Mouse (Mus musculus): ENCODE measurements around the gene Calr3. TPM values are rescaled to one million over a fixed set of nuclear protein-coding genes. Genes with fewer than 3 reads are reported as not detected.
A peak's percentile ranks its signal among the peaks of the same experiment; 100 is the strongest.

Gene Calr3
- total RNA-seq, 2 experiments from 2014 or later = 0.86 to 1.2 TPM

DNA sequence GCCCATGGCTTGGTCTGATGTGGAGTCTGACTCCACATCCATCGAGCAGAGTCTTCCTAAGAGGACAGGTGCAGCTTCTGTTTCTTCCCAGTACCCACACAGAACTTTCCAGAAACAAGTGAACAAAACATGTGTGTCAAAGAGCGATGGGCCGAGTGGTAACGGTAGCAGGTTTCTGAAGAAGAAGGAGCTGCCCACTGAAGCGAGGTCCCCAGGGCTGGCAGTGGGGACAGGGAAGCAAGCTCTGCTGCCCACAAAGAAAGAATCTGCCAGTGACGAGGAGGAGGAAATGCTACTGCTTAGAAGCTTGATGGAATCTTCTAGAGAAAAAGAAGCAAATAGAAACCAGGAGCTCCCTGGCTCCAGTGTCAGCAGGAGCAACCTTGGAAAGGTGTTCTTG, 1.4 kb upstream of the Calr3 start:
- intact Hi-C loops (cut with DNase I) = no loop called here
- no peak for DNase-seq (ENCODE audit: low spot score in 2 of 2)

DNA sequence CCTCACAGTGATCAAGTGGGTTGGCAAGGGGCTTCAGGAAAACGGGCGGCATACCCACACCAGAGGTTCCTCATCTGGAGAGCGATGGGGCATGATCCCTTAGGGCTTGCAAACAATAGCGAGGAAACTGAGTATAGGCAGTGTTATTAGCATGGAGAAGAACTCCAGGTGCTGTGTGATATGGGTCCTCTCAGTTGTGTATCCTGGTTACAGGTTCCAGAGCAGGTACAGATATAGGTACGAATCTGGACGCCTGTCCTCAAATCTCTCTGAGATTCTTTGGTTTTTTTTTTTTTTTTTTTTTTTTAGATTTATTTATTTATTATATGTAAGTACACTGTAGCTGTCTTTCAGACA, 302 bp upstream of the Calr3 start:
- no peak for DNase-seq (ENCODE audit: low spot score in 2 of 2)
- intact Hi-C loops (cut with DNase I) = no loop called here

DNA sequence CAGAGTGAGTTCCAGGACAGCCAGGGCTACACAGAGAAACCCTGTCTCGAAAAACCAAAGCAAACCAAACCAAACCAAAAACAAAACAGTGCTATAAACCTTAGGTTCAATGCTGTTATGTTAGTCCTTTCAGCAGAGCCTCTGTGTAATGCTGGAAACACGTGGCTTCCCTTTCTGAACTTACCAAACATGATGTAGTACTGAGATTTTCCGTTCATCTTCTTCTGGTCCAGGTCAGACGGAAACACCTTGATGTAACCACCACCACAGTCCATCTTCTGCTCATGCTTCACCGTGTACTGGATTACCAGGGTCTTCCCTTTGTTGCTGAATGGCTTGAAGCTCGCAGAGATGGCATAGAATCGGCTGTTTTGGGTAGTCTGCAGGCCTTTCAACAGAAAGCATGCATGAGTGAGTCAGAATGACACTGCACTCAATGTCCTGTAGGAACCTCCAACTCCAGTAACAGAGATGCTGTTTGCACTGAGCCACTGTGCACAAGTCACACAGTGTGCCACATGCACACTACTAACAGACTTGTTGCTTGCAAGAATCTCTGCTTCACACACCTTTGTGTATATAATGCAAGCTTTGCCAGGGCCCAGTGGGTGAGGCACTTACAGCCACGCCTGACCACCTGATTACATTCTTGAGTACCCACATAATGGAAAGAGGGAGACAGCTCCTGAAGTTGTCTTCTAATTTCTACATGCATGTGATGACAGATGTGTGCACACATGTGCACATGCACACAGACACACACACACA, 5.2 kb downstream of the Calr3 start:
- intact Hi-C loops (cut with DNase I) = no loop called here
- no peak for DNase-seq (ENCODE audit: low spot score in 2 of 2)

DNA sequence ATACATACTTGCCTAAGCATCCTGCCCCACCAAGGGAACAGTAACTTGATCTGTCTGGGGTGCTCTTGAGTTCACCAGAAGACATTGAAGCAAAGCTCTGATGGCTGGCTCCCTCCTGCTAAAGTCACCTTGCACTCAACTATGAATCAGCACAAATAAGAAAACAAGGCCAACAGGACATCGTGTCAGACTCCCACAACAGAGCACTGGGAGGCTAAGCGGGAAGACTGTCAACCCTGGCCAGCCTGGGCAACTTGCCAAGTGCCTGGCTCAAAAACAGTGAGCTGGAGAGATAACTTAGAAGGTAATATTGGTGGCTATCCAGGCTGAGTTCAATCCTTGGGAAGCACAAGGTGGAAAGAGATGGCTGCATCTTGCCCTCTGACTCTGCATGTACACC, 8.7 kb downstream of the Calr3 start:
- DNase-seq (ENCODE audit: low spot score in 2 of 2) = no peak
- intact Hi-C loops (cut with DNase I) = no loop called here

DNA sequence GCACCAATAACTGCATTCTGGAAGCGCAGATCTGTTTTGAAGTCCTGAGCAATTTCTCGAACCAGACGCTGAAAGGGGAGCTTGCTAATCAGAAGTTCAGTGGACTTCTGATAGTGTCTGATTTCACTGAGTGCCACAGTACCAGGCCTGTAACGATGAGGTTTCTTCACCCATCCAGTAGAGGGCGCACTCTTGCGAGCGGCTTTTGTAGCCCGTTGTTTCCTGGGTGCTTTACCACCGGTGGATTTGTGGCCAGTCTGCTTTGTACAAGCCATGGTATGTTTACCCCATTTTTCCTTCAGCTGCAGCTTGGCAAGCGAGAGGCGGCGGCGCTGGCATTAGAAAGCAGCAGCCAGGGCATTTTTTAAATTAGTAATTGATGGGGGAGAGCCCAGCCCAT, 14.0 kb downstream of the Calr3 start:
- intact Hi-C loops (cut with DNase I) = no loop called here

DNA sequence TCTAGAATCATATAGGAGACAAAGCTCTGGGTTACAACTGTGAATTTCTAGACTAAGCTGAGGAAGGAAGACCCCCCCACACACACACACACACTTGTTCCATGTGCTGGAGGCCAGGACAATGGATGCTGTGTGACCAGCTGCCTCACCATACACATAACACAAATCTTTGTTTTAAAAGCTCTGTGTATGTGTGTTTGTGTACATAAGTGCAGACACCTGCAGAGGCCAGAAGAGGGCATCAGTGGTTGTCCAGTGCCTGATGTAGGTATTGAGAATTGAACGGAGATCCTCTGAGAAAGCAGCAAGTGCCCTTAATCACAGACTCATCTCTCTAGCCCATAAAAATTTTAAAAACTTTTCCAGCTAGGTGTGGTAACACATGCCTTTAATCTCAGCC, 20.7 kb downstream of the Calr3 start:
- no peak for DNase-seq (ENCODE audit: low spot score in 2 of 2)
- intact Hi-C loops (cut with DNase I) = no loop called here

More for the DNA sequence above, 14.0 kb downstream of the Calr3 start:
- no peak for DNase-seq (ENCODE audit: low spot score in 2 of 2)

DNA sequence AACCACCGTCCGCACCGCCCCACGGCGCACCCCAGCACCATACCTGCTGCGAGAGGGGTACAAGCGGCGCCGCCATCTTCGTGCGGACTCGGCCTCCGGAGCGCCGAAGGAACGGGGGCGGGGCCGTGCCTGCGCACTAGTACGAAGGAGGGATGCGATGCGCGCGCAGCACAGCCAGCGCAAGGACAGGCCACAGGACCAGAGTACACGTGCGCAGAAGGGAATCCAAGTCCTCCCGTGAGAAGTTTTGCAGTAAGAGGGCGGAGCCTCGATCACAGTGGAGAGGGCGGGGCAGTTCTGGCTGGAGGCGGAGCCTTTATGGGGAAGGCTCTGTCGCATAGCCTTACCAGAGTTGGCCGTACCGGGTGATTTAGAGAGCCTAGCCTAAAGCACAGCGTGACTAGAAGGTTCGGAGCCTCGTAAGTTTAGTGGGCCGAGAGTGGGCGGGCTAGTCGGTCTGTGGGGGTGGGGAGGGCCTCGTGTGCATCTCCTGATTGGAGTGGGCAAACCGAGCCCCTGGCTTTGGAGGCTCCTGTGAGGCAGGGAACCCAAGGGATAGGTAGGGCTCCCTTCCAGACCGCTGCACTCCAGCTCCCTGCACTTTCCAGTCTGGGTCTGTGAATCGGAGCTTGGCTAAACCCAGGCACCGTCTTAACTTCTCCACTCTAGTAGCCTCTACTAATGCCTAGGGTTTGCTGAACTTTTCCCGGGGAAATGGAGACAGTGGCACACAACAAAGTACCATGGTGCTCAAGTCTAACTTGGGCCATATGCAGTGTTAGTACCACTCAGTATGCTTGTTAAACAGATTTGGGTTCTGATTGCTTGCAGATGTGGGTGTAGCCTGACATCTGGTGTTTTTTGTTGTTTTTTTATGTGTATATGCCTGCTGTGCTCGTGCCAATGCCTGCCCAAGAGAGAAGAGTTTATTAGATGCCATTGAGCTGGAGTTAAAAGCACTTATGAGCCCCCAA, 22.0 kb downstream of the Calr3 start, which contains the start of gene Eps15l1:
Gene Eps15l1 (minus strand): TSS at position 99 of the 974 bp plus-strand sequence.
- peak; percentile 99 for DNase-seq (ENCODE audit: low spot score in 2 of 2)
- intact Hi-C loops (cut with DNase I) = no loop called here

DNA sequence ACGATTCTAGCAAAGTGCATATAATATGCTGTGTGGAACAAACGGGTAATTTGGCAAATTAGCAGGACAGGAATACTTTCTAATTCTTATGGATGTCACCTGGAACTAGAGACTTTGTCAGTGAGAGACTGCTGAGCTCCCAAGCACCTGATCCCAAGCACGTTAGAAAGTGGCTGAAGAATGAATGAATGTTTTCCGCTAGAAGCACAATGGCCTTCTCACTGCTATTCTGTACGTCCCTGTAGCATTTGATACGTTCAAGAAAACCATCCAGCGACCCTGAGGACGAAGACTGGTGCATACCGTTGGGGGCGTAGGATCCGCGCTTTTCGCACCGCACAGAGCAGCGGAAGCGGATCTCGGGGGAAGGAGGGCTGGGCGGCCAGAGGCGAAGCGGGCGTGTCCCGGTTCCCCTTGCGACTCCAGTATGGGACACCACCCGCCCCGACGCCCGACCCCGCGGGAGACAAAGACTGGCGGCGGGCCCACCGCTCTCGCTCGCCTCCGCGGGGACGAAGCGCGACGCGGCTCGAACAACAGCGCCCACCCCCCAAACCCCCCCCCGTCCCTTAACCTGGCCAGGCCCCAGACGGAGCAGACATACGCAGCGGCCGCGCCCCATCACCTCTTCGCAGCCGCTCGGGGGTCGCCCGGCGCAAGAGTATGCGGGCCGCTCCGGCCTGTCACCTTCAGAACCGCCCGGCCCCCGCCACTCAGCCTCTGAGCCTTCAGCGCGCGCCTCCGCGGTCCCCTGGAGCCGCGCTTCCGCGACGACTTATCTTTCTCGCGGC, 22.9 kb downstream of the Calr3 start:
- intact Hi-C loops (cut with DNase I) = no loop called here
- DNase-seq (ENCODE audit: low spot score in 2 of 2) = peak; percentile 36 to 37

DNA sequence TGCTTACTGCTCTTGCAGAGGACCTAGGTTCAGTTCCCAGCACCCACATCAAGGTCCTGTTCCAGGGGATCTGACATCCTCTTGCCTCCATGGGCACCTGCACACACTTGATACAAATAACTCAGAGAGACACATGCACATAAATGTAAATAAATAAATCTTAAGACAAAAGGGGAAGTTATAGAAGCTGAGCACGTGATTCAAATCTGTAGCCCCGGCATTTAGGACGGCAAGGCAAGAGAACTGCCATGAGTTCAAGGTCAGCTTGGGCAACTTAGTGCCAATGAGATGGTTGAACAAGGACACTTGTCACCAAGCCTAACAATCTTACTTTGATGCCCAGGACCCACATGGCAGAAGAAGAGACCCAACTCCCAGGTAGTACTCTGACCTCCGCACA, 25.6 kb downstream of the Calr3 start:
- intact Hi-C loops (cut with DNase I) = no loop called here

DNA sequence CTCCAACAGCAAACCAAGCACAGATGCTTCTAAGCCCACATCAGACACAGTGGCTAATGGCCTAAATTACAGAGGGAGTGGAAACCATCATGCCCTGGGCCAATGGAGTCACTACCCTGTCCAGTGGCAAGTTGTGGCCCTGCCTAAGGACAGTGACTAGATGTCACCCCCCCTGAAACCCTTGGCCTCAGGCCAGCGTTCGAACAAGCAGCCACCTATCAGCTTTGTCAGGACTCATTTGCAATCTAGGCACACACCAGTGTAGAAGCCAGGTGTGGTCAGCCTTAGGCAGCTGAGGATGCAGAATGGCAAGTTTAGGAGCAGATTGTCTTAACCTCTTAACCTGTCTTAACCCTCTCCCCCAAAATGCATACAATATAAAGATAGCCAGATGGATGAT, 28.4 kb downstream of the Calr3 start:
- intact Hi-C loops (cut with DNase I) = no loop called here
- no peak for DNase-seq (ENCODE audit: low spot score in 2 of 2)

More for the DNA sequence above, 25.6 kb downstream of the Calr3 start:
- no peak for DNase-seq (ENCODE audit: low spot score in 2 of 2)

DNA sequence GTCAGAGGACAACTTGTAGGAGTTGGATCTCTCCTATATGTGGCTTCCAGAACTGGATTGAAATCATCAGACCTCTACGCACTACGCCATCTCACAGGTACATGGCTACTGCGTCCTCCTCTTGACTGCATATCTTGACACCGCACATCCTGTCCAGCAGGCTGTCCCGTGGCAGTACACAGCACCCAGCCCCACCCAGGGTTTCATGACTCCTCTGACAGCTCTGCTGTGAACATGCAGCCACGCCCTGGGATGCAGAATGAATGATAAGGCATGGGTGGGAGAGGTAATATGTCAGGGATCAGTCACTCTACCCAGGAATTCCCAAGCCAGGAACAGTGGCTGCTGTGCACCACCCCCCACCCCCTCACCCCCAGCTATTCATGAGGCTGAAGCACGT, 29.8 kb downstream of the Calr3 start:
- intact Hi-C loops (cut with DNase I) = no loop called here
- DNase-seq (ENCODE audit: low spot score in 2 of 2) = no peak

DNA sequence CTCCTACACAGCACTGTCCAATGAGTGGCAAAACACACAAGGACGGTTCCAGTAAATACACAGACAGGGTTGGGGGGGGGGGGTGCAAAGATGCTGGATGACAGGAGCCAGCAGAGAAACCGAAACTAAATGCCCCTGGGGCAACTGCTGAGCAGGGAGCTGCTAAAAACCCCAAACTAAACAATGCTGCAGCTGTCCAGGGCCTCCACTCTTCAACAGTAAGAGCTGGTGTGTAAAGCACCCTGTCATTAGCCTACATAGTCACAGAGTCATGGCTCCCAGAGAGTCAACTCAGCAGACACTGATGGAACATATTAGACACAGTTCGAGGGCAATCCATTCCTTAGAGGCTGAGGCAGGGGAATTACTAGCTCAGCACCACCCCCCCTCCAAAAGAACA, 34.2 kb downstream of the Calr3 start:
- intact Hi-C loops (cut with DNase I) = no loop called here
- DNase-seq (ENCODE audit: low spot score in 2 of 2) = no peak

DNA sequence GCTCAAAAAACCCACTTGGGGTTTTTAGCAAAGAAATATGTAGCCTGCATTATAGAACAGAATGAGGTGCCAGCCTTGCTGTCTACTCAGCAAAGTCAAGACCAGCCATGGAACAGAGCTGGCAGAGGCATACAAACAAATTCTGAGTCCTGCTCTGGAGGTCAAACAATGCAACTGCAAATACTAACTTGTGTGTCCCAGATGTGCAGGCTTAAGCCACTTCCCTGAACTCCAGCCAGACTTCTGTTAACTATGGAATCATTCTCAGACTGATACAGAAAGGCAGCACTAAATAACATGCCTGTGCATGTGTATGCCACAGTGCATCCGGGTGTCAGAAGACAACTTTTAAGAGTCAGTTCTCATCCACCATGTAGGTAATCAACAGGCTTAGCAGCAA, 35.8 kb downstream of the Calr3 start:
- DNase-seq (ENCODE audit: low spot score in 2 of 2) = no peak

DNA sequence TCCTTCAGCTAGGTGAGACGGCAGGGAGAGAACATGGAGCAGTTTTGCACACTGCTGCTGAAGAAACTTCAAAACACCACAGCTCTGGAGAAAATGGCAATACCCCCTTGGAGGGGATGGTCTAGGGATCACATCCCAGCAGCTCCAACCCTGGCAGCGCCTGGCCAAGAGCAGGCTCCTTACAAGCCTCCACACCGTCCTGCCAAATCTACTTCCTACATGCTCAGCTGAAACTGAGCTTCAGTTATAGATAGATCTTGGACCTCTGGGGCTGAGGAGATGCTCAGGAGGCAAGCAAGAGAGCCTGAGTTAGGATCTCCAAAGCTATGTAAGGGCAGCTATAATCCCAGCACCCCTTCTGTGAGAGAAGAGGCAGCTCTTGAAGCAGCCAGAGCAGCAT, 40.7 kb downstream of the Calr3 start:
- intact Hi-C loops (cut with DNase I) = no loop called here
- DNase-seq (ENCODE audit: low spot score in 2 of 2) = no peak

More for the DNA sequence above, 35.8 kb downstream of the Calr3 start:
- intact Hi-C loops (cut with DNase I) = no loop called here

DNA sequence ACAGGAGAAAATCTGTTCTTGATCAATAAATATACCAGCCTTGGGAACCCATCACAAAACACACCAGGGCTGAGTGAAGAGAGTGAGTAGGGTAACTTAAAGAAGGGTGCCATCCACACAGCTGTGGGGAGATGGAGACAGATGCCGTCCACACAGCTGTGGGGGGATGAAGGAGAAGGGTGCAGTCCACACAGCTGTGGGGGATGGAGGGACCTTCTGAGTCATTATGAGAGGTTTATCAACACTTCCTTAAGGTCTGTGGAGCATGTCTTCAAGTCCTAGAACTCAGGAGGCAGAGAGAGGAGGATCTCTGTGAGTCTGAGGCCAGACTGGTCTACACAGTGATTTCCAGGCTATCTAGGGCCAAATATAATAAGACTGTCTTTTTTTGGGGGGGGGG, 42.3 kb downstream of the Calr3 start:
- intact Hi-C loops (cut with DNase I) = no loop called here

DNA sequence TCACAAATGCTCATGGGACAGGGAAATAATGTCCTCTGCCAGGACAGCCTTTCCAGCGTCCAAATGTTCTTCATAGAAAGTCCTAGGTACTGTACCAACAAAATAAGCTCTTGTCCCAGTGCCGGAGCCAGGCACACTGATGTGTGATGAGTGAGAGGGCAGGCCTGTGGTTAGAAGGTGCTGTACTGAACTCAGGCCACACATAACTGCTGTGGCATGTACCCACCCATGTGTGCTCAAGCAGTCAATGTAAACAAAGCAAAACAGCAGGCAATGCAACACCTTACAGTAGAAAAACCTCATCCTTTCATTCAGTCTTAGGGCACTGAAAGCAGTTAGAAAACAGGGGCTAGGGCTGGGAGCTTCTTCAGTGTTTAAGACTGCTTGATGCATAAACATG, 57.9 kb downstream of the Calr3 start:
- DNase-seq (ENCODE audit: low spot score in 2 of 2) = no peak
- intact Hi-C loops (cut with DNase I) = no loop called here

More for the DNA sequence above, 42.3 kb downstream of the Calr3 start:
- no peak for DNase-seq (ENCODE audit: low spot score in 2 of 2)

DNA sequence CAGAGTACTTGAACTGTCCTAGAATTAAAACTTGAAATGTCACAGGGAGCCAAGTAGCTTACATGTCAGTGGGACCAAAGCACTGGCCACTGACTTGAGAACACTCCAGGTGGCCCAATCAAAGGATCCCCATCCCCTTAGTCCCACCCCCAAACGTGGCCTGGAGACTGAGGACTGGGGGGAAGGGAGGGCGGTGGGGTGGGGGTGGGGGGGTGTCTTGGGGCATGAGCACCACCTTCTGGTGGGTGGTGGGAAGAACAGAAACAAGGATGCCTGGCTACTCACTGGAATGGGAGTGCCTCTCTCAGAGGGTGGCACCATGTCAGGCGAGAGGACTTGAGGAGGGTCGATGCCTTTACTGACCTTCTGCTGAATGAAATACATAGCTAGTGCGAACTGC, 61.3 kb downstream of the Calr3 start:
- intact Hi-C loops (cut with DNase I) = no loop called here
- DNase-seq (ENCODE audit: low spot score in 2 of 2) = peak in 1 of 2 experiments; percentile 34

DNA sequence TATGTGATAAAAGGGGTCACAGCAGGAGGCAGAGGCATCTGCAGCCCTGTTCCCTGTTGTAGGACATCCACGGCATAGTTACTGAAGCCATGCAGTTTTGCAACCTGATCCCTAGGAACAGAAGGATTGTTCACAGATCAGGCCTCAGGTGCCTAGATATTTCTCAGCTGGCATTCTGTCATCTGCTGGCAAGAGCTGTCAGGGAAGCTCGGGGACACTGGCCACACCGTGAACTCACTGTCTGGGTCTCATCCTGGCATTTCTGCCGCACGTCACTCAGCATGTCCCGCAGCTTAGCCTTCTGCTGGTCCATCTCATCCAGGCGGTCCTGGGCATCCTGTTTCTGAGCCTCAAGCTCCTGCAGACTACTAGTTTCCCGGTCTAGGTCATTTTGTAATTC, 63.0 kb downstream of the Calr3 start:
- DNase-seq (ENCODE audit: low spot score in 2 of 2) = no peak
- intact Hi-C loops (cut with DNase I) = no loop called here

DNA sequence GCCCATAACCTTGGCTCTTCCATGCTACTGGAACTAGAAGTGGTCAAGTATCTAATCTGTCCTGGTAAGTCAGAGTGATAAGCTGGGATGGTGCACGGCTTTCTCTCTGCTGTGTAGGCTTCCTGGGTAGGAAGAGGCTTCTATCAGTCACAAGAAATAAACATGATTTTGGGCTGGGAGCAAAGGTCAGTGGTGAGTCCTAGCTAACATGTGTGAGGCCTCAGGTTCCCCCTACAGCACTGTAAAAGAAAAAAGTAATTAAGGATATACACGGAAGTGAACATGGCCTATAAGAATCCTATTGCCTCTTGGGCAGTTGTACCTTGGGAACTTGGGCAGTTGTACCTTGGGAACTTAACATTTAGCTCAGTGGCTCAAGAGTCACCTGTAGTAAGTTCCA, 66.8 kb downstream of the Calr3 start:
- intact Hi-C loops (cut with DNase I) = no loop called here

DNA sequence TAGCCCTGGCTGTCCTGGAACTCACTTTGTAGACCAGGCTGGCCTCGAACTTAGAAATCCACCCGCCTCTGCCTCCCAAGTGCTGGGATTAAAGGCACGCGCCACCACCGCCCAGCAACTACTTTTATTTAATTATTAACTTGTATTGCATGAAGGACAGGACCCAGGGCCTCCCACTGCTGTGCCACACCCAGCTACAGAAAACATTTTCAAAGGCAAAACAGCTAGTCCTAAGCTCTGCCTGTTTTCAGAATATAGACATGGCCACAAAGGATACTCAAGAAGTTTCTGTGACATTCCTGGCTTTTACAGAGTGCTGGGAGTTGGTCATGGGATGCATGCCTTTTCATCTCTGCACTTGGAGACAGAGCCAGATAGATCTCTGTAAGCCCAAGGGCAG, 67.4 kb downstream of the Calr3 start:
- intact Hi-C loops (cut with DNase I) = no loop called here
- no peak for DNase-seq (ENCODE audit: low spot score in 2 of 2)

More for the DNA sequence above, 66.8 kb downstream of the Calr3 start:
- DNase-seq (ENCODE audit: low spot score in 2 of 2) = no peak
